Mouse (Mus musculus): ENCODE results near the gene Fyb2. TPM values are rescaled to one million over a fixed set of nuclear protein-coding genes. Genes with fewer than 3 reads are reported as not detected.

Fyb2 gene
- polyA plus RNA-seq, 1 experiment, result not detected

GRCm38 (mm10) chr4:104893588-104893987 is 19.7 kb upstream of the Fyb2 start:
- Histone ChIP-seq H3K27me3 (ENCODE audit: control insufficient read depth) (no peaks in the 10 kb centered on the region), H3K9me3 (ENCODE audit: control insufficient read depth, low read length) (no peaks in the 10 kb centered on the region), H3K36me3 (ENCODE audit: control insufficient read depth) (no peaks in the 10 kb centered on the region), H3K4me3 (replicated peaks) (no peak overlapping the region), H3K4me1 (ENCODE audit: control insufficient read depth) (no peaks in the 10 kb centered on the region)
- no peak for TF ChIP-seq TAL1 (IDR thresholded peaks at IDR 0.05; ENCODE audit: low read length)
- no peak for TF ChIP-seq GATA1 (IDR thresholded peaks at IDR 0.05; ENCODE audit: low read length)

DNA sequence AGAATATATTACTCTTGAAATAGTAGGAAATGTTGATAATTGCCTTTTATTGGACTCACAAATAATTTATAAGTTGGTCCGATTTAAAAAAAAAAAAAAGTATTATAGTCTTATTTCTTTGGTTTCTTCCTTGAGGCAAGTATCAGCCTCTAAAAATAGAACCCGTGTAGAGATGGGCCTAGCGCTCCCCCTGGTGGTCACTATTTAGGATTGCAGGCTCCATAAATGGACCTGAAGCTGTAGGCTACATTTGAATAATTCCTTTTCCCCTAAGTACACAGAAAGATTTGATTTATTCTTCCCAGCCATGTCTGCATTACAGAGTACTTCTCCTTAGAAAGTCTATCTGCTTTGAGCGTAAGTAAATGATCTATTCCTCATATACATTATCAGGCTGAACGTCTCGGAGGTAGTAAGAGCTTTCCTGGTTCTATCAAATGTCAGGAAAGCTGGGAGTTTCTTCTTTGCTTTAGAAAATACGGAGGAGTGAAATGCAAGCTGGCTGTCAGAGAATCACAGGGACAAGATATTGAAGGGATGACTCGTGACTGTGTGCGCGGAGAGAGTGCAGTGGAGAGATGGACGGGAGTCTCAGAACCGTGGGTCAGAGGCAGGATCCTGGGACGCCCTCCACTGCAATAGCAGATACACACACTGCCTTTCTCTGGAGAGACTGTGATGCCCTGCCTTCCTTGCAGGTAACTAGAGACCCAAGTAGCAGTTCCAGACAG is 19.1 kb upstream of the Fyb2 start:
- Histone ChIP-seq H3K4me1 (ENCODE audit: control insufficient read depth) (no peaks in the 10 kb centered on the region), H3K4me3 (replicated peaks) (no peak overlapping the region), H3K9me3 (ENCODE audit: control insufficient read depth, low read length) (no peaks in the 10 kb centered on the region), H3K27me3 (ENCODE audit: control insufficient read depth) (no peaks in the 10 kb centered on the region), H3K36me3 (ENCODE audit: control insufficient read depth) (no peaks in the 10 kb centered on the region)
- no peak for TF ChIP-seq TAL1 (IDR thresholded peaks at IDR 0.05; ENCODE audit: low read length)
- no peak for TF ChIP-seq GATA1 (IDR thresholded peaks at IDR 0.05; ENCODE audit: low read length)

- peaks cover 3% of the 10 kb centered on the region; the same call in 1 of the 2 replicates for H3K9me3 ChIP-seq (ENCODE audit: control insufficient read depth, low read length)
- H3K4me3 ChIP-seq (replicated peaks), result no peak overlapping the region
These were observed 10.4 kb upstream of the Fyb2 start for GRCm38 (mm10) chr4:104902836-104903235.

DNA sequence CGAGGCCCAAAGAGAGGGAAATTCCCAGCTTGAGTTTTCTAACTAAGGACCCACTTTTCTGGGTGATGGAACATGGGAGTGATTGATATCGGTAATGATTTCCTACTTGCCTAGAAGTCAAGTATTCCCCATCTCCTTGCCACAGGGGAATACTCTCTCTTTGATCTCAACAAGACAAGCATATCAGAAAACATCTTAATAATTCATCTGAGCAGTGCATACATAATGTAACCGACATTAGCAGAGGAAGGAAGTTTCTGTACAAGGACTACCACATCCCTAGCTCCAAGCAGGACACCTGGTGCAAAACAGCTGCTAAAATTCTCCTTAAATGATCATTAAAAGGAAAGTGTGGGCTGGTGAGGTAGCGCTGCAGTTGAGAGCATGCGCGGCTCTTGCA is 8.2 kb upstream of the Fyb2 start:
- H3K4me3 ChIP-seq (replicated peaks), result no peak overlapping the region
- no peaks in the 10 kb centered on the region for H3K36me3 ChIP-seq (ENCODE audit: control insufficient read depth)
- no peak for TF ChIP-seq GATA1 (IDR thresholded peaks at IDR 0.05; ENCODE audit: low read length)
- no peak for TF ChIP-seq TAL1 (IDR thresholded peaks at IDR 0.05; ENCODE audit: low read length)
- peaks cover 3% of the 10 kb centered on the region; the same call in 1 of the 2 replicates for H3K9me3 ChIP-seq (ENCODE audit: control insufficient read depth, low read length)
- H3K4me1 ChIP-seq (ENCODE audit: control insufficient read depth), result no peaks in the 10 kb centered on the region
- no peaks in the 10 kb centered on the region for H3K27me3 ChIP-seq (ENCODE audit: control insufficient read depth)

More at GRCm38 (mm10) chr4:104902836-104903235, 10.4 kb upstream of the Fyb2 start:
- Histone ChIP-seq H3K36me3 (ENCODE audit: control insufficient read depth) (no peaks in the 10 kb centered on the region), H3K4me1 (ENCODE audit: control insufficient read depth) (no peaks in the 10 kb centered on the region), H3K27me3 (ENCODE audit: control insufficient read depth) (no peaks in the 10 kb centered on the region)
- no peak for TF ChIP-seq TAL1 (IDR thresholded peaks at IDR 0.05; ENCODE audit: low read length)

DNA sequence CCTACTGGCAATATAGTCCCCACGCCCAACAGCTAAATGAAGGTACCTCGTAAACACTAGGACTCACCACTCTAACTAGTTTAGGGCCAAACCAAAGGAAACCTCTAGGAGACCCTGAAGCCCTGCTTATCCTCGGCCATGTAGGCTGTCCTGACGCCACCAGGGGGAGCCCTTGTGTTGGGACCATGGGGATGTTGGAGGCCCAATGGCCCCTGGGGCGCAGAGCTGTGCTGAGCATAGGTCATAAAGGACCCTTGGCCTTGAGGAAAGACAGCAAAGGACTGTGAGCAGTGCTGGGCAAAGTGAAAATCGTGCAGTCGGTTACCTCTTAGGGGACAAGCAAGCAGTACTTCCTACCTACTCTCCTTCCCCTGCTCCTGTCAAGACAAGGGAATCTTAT is 1.6 kb upstream of the Fyb2 start:
- no peaks in the 10 kb centered on the region for H3K27me3 ChIP-seq (ENCODE audit: control insufficient read depth)
- no peaks in the 10 kb centered on the region for H3K36me3 ChIP-seq (ENCODE audit: control insufficient read depth)
- H3K4me3 ChIP-seq (replicated peaks), result no peak overlapping the region
- H3K9me3 ChIP-seq (ENCODE audit: control insufficient read depth, low read length), result no peaks in the 10 kb centered on the region
- H3K4me1 ChIP-seq (ENCODE audit: control insufficient read depth), result no peaks in the 10 kb centered on the region
- TF ChIP-seq GATA1 (IDR thresholded peaks at IDR 0.05; ENCODE audit: low read length) (no peak), TAL1 (IDR thresholded peaks at IDR 0.05; ENCODE audit: low read length) (no peak)

DNA sequence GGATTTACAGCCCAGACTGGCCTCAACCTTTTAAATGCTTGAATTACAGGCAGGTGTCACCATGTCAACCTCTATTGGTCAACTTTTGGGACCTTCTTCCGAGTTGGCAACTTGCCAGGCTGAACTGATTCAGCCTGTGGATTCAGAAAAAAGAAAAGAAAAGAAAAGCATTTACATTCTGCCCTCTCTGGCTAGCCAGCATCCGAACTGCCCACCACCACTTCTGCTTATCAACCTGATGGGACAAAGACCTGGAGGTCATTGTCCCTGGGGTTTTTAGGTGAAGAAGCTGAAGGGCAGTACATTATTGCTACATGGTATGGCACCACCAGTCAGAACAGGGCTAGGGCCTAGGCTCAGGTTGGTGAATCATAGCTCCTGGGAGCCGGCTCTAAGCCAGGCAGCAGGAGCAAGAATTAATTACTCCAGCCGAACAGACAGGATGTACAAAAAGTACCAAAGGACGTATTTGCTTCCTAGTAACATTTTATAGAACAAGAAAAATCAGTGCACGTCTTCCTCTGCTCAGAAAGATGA is 1.5 kb downstream of the Fyb2 start:
- H3K9me3 ChIP-seq (ENCODE audit: control insufficient read depth, low read length), result no peaks in the 10 kb centered on the region
- H3K36me3 ChIP-seq (ENCODE audit: control insufficient read depth), result no peaks in the 10 kb centered on the region
- H3K4me3 ChIP-seq (replicated peaks), result no peak overlapping the region
- TF ChIP-seq GATA1 (IDR thresholded peaks at IDR 0.05; ENCODE audit: low read length), result no peak
- no peaks in the 10 kb centered on the region for H3K27me3 ChIP-seq (ENCODE audit: control insufficient read depth)
- H3K4me1 ChIP-seq (ENCODE audit: control insufficient read depth), result no peaks in the 10 kb centered on the region

DNA sequence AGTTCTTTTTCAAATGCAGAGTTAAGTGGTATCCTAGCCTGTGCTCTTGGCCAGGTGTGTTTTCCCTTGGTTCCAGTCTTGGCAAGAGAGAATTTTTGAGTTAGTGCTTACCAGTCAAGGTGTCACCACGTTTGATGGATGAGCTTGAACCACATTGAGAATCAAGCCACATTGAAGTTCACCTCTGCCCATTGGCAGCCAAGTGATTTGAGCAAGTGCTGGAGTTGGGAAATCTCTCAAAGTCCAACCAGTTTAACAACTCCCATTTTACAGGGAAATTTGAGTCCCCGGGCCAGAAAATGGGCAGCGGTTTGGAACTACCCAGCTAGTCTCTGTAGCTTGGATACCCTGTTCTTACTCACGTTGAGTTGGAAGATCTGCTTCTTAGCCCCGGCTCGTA is 4.8 kb downstream of the Fyb2 start:
- no peaks in the 10 kb centered on the region for H3K36me3 ChIP-seq (ENCODE audit: control insufficient read depth)
- no peak for TF ChIP-seq TAL1 (IDR thresholded peaks at IDR 0.05; ENCODE audit: low read length)
- TF ChIP-seq GATA1 (IDR thresholded peaks at IDR 0.05; ENCODE audit: low read length), result no peak
- H3K27me3 ChIP-seq (ENCODE audit: control insufficient read depth), result no peaks in the 10 kb centered on the region
- no peaks in the 10 kb centered on the region for H3K9me3 ChIP-seq (ENCODE audit: control insufficient read depth, low read length)
- no peak overlapping the region for H3K4me3 ChIP-seq (replicated peaks)
- H3K4me1 ChIP-seq (ENCODE audit: control insufficient read depth), result no peaks in the 10 kb centered on the region

GRCm38 (mm10) chr4:104925383-104925782 is 12.1 kb downstream of the Fyb2 start:
- no peaks in the 10 kb centered on the region for H3K4me1 ChIP-seq (ENCODE audit: control insufficient read depth)
- H3K9me3 ChIP-seq (ENCODE audit: control insufficient read depth, low read length), result no peaks in the 10 kb centered on the region; the same call in 1 of the 2 replicates
- no peak overlapping the region for H3K4me3 ChIP-seq (replicated peaks)
- TF ChIP-seq TAL1 (IDR thresholded peaks at IDR 0.05; ENCODE audit: low read length), result no peak
- H3K36me3 ChIP-seq (ENCODE audit: control insufficient read depth), result no peaks in the 10 kb centered on the region
- no peaks in the 10 kb centered on the region for H3K27me3 ChIP-seq (ENCODE audit: control insufficient read depth)

DNA sequence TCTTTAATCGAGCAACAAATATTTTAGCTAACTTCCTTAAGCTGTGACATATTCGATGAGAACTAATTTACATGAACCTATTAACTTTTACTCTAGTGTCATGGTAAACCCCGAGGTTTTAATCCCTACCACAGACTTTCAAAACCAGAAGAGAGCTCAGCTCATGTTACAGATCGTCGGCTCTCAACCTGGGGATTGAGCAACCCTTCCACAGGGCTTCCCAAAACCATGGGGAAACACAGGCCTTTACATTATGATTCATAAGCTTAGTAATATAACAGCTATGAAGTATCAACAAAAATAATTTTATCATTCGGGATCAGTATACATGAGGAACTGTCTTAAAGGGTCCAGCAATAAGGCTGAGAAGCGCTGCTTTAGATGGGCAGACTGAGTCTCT is 15.9 kb downstream of the Fyb2 start:
- Histone ChIP-seq H3K36me3 (ENCODE audit: control insufficient read depth) (no peaks in the 10 kb centered on the region), H3K4me3 (replicated peaks) (no peak overlapping the region), H3K27me3 (ENCODE audit: control insufficient read depth) (no peaks in the 10 kb centered on the region), H3K9me3 (ENCODE audit: control insufficient read depth, low read length) (no peaks in the 10 kb centered on the region; the same call in 1 of the 2 replicates), H3K4me1 (ENCODE audit: control insufficient read depth) (no peaks in the 10 kb centered on the region)
- TF ChIP-seq TAL1 (IDR thresholded peaks at IDR 0.05; ENCODE audit: low read length) (no peak), GATA1 (IDR thresholded peaks at IDR 0.05; ENCODE audit: low read length) (no peak)
